Mouse (Mus musculus) left cerebral cortex, postnatal 14 days (tissue): ENCODE measurements at regions not wholly inside any gene's neighbourhood (a gene's known extent, or its start where the extent isn't known, plus 50 kb on each side); places are given as distances from the start of the nearest gene placed in this dataset.

Source experiments
- DNase-seq, 2 experiments: peaks; one replicate each; pipeline ENCODE4 v3.0.0; 2021 to 2022; ENCODE audit warnings: low spot score in 2 of 2, mixed read lengths in 1 of 2
- intact Hi-C: fragments of 180-260 bp; cut with DNase I; formaldehyde crosslinking; loops from one replicate; pipeline ENCODE4 v1.15.1; 2025

GRCm38 (mm10) chr1:39097499-39097898 lies 96.0 kb upstream of the Npas2 start:
- peak; percentile 66 to 86 for DNase-seq
- intact Hi-C loops, result loop anchor here (1.0 to 10.0 kb wide), 5 partner anchors 70 to 237 kb away; partner anchors contain the start of gene Npas2

GRCm38 (mm10) chr1:39098154-39098553 lies 95.4 kb upstream of the Npas2 start:
- intact Hi-C loops, result loop anchor here (5.0 to 10.0 kb wide), 4 partner anchors 71 to 237 kb away; partner anchors contain the start of gene Npas2
- DNase-seq, result no peak

- DNase-seq, result peak in 1 of 2 experiments; percentile 39
- intact Hi-C loops, result loop anchor here (5.0 to 10.0 kb wide), 4 partner anchors 72 to 236 kb away; partner anchors contain the start of gene Npas2
These were observed 94.3 kb upstream of the Npas2 start for GRCm38 (mm10) chr1:39099246-39099645.

- DNase-seq, result no peak
- intact Hi-C loops, result no loop called here
These were observed 93.0 kb upstream of the Npas2 start for GRCm38 (mm10) chr1:39100492-39100891.

GRCm38 (mm10) chr1:39102126-39102905 lies 91.2 kb upstream of the Npas2 start:
- no peak for DNase-seq
- intact Hi-C loops, result no loop called here

GRCm38 (mm10) chr1:39102989-39103910 lies 90.3 kb upstream of the Npas2 start:
- DNase-seq, result peak; percentile 38 to 57
- intact Hi-C loops, result no loop called here

- no peak for DNase-seq
- intact Hi-C loops, result no loop called here
These were observed 87.8 kb upstream of the Npas2 start for GRCm38 (mm10) chr1:39105546-39106371.

- intact Hi-C loops, result no loop called here
- no peak for DNase-seq
These were observed 87.2 kb upstream of the Npas2 start for GRCm38 (mm10) chr1:39106372-39106643.

GRCm38 (mm10) chr1:39106650-39107049 lies 86.9 kb upstream of the Npas2 start:
- intact Hi-C loops, result no loop called here

GRCm38 (mm10) chr1:39116319-39116718 lies 77.2 kb upstream of the Npas2 start:
- intact Hi-C loops, result loop anchor here (5.0 kb wide), 1 partner anchor 36 kb away; no protein-coding TSS in a partner anchor
- no peak for DNase-seq

More at GRCm38 (mm10) chr1:39106650-39107049, 86.9 kb upstream of the Npas2 start:
- DNase-seq, result no peak

- DNase-seq, result no peak
These were observed 71.1 kb upstream of the Npas2 start for GRCm38 (mm10) chr1:39122316-39123015.

GRCm38 (mm10) chr1:39123081-39123812 lies 70.3 kb upstream of the Npas2 start:
- intact Hi-C loops, result no loop called here
- no peak for DNase-seq

More at GRCm38 (mm10) chr1:39122316-39123015, 71.1 kb upstream of the Npas2 start:
- intact Hi-C loops, result no loop called here

- intact Hi-C loops, result no loop called here
- DNase-seq, result no peak
These were observed 69.8 kb upstream of the Npas2 start for GRCm38 (mm10) chr1:39123813-39124146.

GRCm38 (mm10) chr1:39134521-39134920 lies 59.0 kb upstream of the Npas2 start:
- DNase-seq, result no peak
- intact Hi-C loops, result no loop called here

GRCm38 (mm10) chr1:39143054-39143453 lies 50.5 kb upstream of the Npas2 start:
- intact Hi-C loops, result no loop called here
- no peak for DNase-seq

- intact Hi-C loops, result no loop called here
- DNase-seq, result no peak
These were observed 49.9 kb upstream of the Npas2 start for GRCm38 (mm10) chr1:39143626-39144025.
